Mouse (Mus musculus): ENCODE results near the gene Gabrb3.

The Gabrb3 gene

GRCm38 (mm10) chr7:57419392-57419791 lies at the start of gene Gabrb3:
Gabrb3 (plus strand) TSS chr7:57419692.
- no peak for DNase-seq (ENCODE audit: low read depth, low spot score)

GRCm38 (mm10) chr7:57384112-57384511 lies 35.4 kb upstream of the Gabrb3 start:
- DNase-seq (ENCODE audit: low read depth, low spot score), result peak; percentile 92

DNA sequence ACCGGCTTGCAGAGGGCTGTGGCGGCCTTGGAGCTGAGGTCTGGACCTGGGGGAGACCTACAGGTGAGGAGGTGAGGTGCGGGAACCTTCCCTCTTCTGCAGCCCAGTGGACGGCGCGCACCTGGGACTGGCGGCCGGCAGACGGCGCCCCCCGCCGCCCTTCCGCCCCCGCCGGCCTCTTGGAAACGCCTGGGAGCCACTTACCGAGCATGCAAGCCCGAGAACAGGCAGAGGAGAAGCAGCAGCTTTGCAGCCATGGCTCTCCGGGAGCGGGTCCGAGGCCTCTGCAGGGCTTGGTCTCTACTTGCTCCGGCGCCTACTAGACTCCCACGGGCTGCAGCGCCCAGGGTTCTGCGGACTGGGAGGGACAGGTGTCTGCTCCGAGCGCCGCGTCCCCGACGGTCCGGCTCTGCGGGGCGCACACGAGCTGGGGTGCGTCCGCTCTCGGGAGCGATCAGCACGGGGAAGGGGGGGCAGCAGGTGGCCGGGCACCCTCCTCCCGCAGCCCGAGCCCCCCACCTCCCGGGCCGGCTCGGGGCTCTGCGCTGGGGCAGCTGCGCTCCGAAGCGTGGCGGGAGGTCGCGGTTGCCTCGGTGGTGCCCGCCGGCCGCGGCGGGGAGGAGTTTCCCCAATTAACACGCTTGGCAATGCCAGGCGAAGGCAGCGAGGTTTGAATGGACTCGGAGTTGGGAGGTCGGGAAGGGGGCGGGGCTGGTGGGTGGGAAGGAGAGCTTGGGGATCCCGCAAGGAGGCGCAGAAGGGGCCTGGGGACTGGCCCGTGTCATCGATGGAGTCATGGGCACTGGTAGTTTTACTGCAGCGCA lies 32.8 kb upstream of the Gabrb3 start, which contains the start of gene Gabrg3:
TSS of gene Gabrg3 (minus strand) at position 672 of the 824 bp plus-strand sequence.
- DNase-seq (ENCODE audit: low read depth, low spot score), result peak; percentile 58

DNA sequence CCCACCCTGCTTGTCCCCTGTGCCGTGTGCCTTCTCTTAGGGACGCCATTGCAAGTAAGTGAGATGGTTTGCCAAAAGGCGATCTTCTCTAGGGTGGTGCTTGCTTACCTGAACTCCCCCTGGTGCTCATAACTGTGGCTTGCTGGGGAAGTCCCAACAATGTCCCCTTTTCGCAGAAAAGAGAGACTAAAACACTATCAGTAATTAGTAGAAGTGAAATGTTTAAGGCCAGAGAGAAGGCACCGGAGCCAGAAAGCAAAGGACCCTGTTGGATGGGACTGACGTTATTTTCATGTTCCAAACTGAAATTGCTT lies 32.2 kb upstream of the Gabrb3 start:
- no peak for DNase-seq (ENCODE audit: low read depth, low spot score)

- DNase-seq (ENCODE audit: low read depth, low spot score), result peak; percentile 83
Observed at GRCm38 (mm10) chr7:57390046-57390445, 29.4 kb upstream of the Gabrb3 start.

- DNase-seq (ENCODE audit: low read depth, low spot score), result no peak
Observed at GRCm38 (mm10) chr7:57393551-57393950, 25.9 kb upstream of the Gabrb3 start.

DNA sequence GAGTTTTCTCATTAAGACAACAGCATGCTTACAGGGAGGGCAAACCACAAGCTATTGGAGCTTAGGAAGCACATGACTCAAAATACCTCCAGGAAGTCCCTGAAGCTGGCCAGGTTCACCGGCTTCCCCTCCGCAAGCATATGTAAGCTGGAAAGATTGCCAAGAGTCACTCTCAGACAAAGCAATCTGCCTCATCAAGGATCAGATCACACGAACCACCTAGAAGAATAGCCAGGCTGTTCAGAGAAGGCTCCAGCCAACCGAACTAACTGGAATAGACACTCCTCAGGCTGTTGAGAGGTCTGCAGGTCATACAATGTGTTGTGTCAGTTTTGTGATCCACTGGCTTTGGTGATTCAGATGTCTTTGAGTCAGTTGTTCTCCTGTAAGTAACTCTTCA lies 8.3 kb upstream of the Gabrb3 start:
- DNase-seq (ENCODE audit: low read depth, low spot score), result no peak

DNA sequence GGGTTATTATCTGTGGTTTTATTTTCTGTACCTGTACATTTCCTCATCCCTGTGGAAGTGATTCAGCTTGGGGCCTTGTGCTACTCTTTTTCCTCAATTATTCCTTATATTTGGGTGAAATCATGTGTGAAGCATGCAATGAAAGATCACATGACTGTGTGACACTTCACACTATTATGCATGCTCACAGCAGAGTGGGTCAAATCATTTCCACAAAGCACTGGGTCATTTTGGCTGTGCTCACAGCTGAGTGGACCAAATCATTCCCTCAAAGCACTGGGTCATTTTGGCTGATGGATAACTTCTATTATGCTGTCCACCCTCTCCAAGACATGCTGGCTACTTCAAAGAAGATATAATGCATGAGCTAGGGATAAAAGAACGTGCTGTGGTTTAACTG lies 6.6 kb upstream of the Gabrb3 start:
- no peak for DNase-seq (ENCODE audit: low read depth, low spot score)

- DNase-seq (ENCODE audit: low read depth, low spot score), result no peak
Observed at GRCm38 (mm10) chr7:57421044-57421443, 1.6 kb downstream of the Gabrb3 start.

GRCm38 (mm10) chr7:57422675-57423074 lies 3.2 kb downstream of the Gabrb3 start:
- peak; percentile 41 for DNase-seq (ENCODE audit: low read depth, low spot score)

DNA sequence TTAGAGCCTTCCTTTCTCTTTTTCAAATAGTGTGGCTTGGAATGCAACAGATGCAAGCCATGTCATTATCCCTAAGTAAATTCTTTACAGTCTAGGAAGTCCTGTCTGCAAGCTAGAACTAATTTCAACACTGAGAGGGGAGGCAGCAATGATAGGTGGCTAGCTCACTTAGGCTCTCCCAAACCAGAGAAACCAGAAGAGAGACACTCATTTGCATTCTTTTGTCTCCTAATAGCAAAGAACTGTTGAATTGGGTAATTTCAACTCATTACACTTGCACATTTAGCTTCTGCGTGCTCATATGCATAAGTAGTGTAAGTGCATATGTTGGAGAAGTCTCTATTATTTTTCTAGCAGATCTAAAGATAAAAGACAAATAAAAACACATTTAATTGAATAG lies 28.7 kb downstream of the Gabrb3 start:
- DNase-seq (ENCODE audit: low read depth, low spot score), result no peak

DNA sequence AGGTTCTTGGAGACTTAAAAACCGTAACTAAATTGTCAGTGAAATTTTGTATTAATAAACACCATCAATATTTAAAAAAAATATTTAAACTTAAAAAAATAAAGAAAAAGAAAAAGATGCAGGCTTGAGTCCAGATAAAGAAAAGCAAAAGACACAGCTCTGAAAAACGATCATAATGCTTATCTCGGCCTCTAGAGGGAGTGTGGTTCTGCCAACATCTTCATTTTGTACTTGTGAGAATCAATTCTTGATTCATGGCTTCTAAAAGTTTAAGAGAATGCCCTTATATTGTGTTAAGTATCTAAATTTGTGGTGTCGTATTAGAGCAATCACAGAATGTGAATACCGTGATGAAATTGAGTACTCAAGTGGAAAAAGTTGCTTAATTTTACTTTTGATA lies 40.9 kb downstream of the Gabrb3 start:
- peak; percentile 45 for DNase-seq (ENCODE audit: low read depth, low spot score)

DNA sequence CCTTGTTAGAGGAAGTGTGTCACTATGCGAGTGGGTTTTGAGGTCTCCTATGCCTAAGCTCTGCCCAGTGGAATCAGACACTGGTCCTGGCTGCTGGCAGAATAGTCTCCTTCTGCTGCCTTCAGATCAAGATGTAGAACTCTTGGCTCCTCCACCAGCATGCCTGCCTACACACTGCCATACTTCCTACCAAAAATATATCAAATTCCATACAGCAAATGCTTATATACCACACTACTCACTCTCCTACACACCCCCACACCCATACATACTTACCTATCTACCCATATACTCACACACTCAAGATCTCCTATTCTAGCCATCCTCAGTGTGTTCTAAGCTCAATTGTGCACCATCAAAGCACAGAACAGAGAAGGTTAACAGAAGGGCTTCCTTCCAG lies 51.8 kb downstream of the Gabrb3 start:
- DNase-seq (ENCODE audit: low read depth, low spot score), result peak; percentile 62

DNA sequence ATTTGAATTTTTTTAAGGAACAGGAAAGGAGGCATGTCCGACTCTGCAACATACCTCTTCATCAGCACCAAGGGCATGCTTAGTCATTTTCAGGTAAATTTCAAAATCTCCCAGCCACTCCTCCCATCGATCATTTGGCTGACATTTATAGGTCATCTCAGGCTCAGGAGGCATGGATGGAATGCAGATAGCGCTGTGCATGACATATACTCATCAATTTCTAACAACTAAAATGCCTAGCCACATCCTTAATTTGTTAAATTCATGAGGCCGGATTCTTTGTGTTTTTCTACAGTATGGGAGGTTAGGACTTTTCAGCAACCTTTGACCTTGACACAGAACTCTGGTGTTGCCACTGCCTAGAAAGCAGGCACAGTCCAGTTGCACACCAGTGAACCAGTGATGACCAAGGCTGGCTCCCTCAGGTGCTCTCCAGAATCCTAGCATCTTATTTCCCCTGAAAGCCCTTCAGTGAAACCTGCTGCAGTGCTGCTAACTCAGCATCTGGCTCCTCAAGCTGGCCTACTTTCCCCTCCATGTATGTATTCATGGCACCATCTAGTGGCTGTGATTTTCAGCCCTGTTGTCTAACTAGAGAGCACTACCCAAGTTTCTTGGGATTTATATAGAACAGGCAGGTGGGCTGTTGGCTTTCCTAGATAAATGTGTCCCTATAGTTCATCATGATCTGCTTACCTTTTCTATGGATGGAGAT lies 54.5 kb downstream of the Gabrb3 start:
- DNase-seq (ENCODE audit: low read depth, low spot score), result peak; percentile 92

- DNase-seq (ENCODE audit: low read depth, low spot score), result peak; percentile 54
Observed at GRCm38 (mm10) chr7:57482896-57483295, 63.4 kb downstream of the Gabrb3 start.

- DNase-seq (ENCODE audit: low read depth, low spot score), result no peak
Observed at GRCm38 (mm10) chr7:57486907-57487306, 67.4 kb downstream of the Gabrb3 start.

GRCm38 (mm10) chr7:57491795-57492194 lies 72.3 kb downstream of the Gabrb3 start:
- DNase-seq (ENCODE audit: low read depth, low spot score), result peak; percentile 84

GRCm38 (mm10) chr7:57502809-57503208 lies 83.3 kb downstream of the Gabrb3 start:
- peak; percentile 73 for DNase-seq (ENCODE audit: low read depth, low spot score)

DNA sequence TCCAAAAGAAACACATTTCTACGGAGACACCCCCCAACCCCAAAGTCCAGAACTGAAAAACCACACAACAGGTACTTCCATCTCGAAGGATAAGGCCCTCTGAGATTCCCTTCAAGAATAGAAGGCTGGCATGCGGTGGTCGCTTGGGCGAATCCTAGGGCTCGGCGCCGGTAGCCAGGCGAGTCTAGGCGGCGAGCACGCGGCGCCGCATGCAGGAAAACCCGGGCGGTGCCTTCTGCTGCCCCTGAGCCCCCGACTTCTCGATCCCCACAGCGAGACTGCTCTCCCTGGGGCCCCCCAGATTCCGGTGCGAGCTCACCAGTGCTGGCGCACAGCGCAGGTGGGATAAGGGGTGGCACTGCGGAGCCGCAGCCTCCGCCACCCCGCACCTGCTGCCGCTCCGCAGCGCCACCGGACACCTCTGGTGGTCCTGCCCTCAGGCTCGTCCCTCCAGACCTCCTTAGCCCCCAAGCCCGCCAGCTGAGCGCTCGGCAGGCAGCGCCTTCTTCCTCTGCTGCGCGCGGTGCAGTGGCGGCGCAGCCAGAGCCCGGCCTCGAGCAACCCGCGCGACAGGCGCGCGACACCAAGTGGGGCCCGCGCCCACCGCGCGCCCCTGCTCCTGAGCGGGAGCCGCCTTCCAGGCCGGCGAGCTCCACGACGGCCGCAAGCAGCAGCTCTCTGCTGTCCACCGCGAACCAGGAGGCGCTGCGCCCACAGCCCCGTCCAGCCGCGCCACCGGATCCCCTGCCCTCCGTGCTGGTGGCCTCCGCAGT lies 89.6 kb downstream of the Gabrb3 start:
- peak; percentile 44 for DNase-seq (ENCODE audit: low read depth, low spot score)

- peak; percentile 89 for DNase-seq (ENCODE audit: low read depth, low spot score)
Observed at GRCm38 (mm10) chr7:57509681-57510141, 90.2 kb downstream of the Gabrb3 start, which contains the start of gene Gabra5. Gabra5 (minus strand) TSS chr7:57510059.

DNA sequence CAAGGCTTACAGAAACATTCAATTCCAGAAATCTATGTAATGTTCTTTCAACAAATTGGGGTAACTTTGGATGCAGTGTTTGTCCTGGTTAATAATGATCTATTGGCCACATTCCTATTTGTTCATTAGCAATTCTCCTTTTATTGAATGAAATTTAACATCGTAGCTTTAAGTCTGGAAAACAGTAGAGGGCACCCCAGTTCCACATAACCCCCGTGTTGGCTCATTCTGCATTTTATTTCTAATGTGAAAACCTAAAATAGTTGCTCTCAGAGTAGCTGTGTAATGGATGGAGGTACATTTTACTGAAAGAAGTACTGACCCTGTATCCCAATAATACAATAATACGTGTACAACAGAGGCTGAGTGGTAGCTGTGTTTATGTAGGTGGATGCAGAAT lies 93.5 kb downstream of the Gabrb3 start:
- peak; percentile 79 for DNase-seq (ENCODE audit: low read depth, low spot score)

- DNase-seq (ENCODE audit: low read depth, low spot score), result peak; percentile 58
Observed at GRCm38 (mm10) chr7:57529451-57529850, 110.0 kb downstream of the Gabrb3 start.
